Mouse (Mus musculus): ENCODE results near the gene Gm44511. TPM values are rescaled to one million over a fixed set of nuclear protein-coding genes. Genes with fewer than 3 reads are reported as not detected.
A peak's percentile ranks its signal among the peaks of the same experiment; 100 is the strongest.
"Not testable (repeated sequence)": the region's sequence is repeated elsewhere in the genome, so short reads cannot be mapped to it uniquely, and the experiment has no call there.

Gm44511 gene
- total RNA-seq, 1 experiment from 2014 or later = 1.1 TPM

- ATAC-seq (replicated peaks in 1 of 2; ENCODE audit: insufficient read depth in 1 of 2, low FRiP score in 2 of 2, low TSS enrichment in 1 of 2, low read depth in 1 of 2, poor library complexity in 2 of 2, severe bottlenecking in 2 of 2) = no peak
These were observed 37.0 kb downstream of the Gm44511 start, which contains the start of gene Klrb1c for GRCm38 (mm10) chr6:128789115-128789514. Gene Klrb1c, minus strand, starts transcription at chr6:128789215.

GRCm38 (mm10) chr6:128788517-128788916 lies 37.6 kb downstream of the Gm44511 start:
- ATAC-seq (replicated peaks in 1 of 2; ENCODE audit: insufficient read depth in 1 of 2, low FRiP score in 2 of 2, low TSS enrichment in 1 of 2, low read depth in 1 of 2, poor library complexity in 2 of 2, severe bottlenecking in 2 of 2) = no peak; a peak in 1 of 4 replicates

GRCm38 (mm10) chr6:128786396-128786795 lies 39.7 kb downstream of the Gm44511 start:
- ATAC-seq (replicated peaks in 1 of 2; ENCODE audit: insufficient read depth in 1 of 2, low FRiP score in 2 of 2, low TSS enrichment in 1 of 2, low read depth in 1 of 2, poor library complexity in 2 of 2, severe bottlenecking in 2 of 2) = peak; percentile 35 to 40; a peak in 1 of 4 replicates

DNA sequence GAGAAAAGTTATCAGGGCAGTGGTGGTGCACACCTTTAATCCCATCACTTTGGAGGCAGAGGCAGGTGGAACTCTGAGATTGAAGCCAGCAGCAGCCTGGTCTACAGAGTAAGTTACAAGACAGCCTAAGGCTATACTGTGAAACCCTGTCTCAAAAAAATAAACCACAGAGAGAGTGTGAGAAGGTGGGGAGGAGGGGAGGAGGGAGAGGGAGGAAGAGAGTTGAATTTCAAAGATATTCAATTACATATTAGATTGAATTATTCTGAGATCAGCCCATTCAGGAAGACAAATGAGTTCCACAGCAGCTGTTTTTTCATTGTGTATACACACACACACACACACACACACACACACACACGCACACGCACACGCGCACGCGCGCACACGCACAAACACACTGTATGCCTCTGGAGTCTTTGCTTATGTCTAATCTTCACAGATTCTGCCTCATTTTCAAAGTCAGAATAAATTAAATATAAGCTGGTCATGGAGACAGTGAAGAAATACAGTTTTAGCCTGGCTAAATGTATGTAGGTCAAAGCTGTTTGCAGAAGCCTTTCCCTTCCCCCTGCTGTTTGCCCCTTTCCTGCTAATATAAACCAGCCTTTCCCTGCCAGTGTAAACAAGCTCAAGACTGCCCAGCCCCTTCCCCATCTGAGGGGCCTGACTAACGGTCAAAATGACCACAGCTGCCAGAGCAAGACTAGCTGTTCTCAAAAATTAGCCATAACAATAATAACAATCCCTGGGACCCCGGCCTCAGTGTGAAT lies 56.4 kb downstream of the Gm44511 start:
- no peak for ATAC-seq (replicated peaks in 1 of 2; ENCODE audit: insufficient read depth in 1 of 2, low FRiP score in 2 of 2, low TSS enrichment in 1 of 2, low read depth in 1 of 2, poor library complexity in 2 of 2, severe bottlenecking in 2 of 2)

GRCm38 (mm10) chr6:128768047-128768446 lies 58.1 kb downstream of the Gm44511 start:
- ATAC-seq (replicated peaks in 1 of 2; ENCODE audit: insufficient read depth in 1 of 2, low FRiP score in 2 of 2, low TSS enrichment in 1 of 2, low read depth in 1 of 2, poor library complexity in 2 of 2, severe bottlenecking in 2 of 2) = no peak

GRCm38 (mm10) chr6:128766486-128767254 lies 59.4 kb downstream of the Gm44511 start:
- ATAC-seq (replicated peaks in 1 of 2; ENCODE audit: insufficient read depth in 1 of 2, low FRiP score in 2 of 2, low TSS enrichment in 1 of 2, low read depth in 1 of 2, poor library complexity in 2 of 2, severe bottlenecking in 2 of 2) = peak; percentile 75 to 84

- ATAC-seq (replicated peaks in 1 of 2; ENCODE audit: insufficient read depth in 1 of 2, low FRiP score in 2 of 2, low TSS enrichment in 1 of 2, low read depth in 1 of 2, poor library complexity in 2 of 2, severe bottlenecking in 2 of 2) = no peak
These were observed 60.9 kb downstream of the Gm44511 start for GRCm38 (mm10) chr6:128765211-128765610.

- no peak for ATAC-seq (replicated peaks in 1 of 2; ENCODE audit: insufficient read depth in 1 of 2, low FRiP score in 2 of 2, low TSS enrichment in 1 of 2, low read depth in 1 of 2, poor library complexity in 2 of 2, severe bottlenecking in 2 of 2)
These were observed 61.5 kb downstream of the Gm44511 start for GRCm38 (mm10) chr6:128764598-128764997.

DNA sequence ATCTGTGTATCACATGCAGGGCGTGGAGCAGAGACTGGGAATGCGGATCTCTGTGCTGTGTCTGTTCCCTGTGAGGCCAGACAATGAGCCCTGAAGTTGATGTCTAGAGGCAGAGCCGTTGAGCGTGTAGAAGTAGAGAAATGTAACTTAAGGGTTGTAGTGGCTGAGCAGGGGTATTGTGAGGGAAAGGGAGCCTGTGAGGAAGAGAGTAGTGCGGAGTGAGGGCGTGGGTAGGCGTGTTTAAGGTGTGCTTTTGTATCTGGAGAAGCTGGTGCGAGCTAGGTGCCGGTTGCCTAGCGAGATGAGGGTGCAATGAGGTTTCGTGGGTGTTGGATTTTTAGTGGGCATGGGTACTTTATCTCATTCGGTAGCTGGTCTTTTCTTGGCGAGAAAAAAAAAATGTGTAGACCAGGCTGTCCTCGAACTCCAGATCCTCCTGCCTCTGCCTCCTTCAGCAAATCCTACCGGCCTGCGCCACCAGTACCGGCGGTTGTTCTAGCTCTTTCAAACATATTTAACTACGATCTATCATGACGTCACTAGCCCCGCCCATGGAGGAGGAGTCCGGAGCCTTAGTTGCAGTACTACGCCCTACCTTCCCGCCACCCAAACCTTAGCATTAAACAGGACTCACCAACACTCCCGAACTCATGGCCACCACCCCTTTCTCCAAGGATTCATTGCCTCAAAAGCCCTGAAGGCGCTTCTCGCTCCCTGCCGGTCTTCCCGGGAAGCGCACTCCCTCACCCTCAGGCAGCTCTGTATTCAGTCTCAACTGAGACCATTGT lies 62.2 kb downstream of the Gm44511 start:
- ATAC-seq (replicated peaks in 1 of 2; ENCODE audit: insufficient read depth in 1 of 2, low FRiP score in 2 of 2, low TSS enrichment in 1 of 2, low read depth in 1 of 2, poor library complexity in 2 of 2, severe bottlenecking in 2 of 2) = peak; percentile 73 to 75

- not testable (repeated sequence) for ATAC-seq (replicated peaks in 1 of 2; ENCODE audit: insufficient read depth in 1 of 2, low FRiP score in 2 of 2, low TSS enrichment in 1 of 2, low read depth in 1 of 2, poor library complexity in 2 of 2, severe bottlenecking in 2 of 2)
These were observed 63.0 kb downstream of the Gm44511 start for GRCm38 (mm10) chr6:128762892-128763670.

- ATAC-seq (replicated peaks in 1 of 2; ENCODE audit: insufficient read depth in 1 of 2, low FRiP score in 2 of 2, low TSS enrichment in 1 of 2, low read depth in 1 of 2, poor library complexity in 2 of 2, severe bottlenecking in 2 of 2) = no peak
These were observed 65.0 kb downstream of the Gm44511 start for GRCm38 (mm10) chr6:128761144-128761540.

DNA sequence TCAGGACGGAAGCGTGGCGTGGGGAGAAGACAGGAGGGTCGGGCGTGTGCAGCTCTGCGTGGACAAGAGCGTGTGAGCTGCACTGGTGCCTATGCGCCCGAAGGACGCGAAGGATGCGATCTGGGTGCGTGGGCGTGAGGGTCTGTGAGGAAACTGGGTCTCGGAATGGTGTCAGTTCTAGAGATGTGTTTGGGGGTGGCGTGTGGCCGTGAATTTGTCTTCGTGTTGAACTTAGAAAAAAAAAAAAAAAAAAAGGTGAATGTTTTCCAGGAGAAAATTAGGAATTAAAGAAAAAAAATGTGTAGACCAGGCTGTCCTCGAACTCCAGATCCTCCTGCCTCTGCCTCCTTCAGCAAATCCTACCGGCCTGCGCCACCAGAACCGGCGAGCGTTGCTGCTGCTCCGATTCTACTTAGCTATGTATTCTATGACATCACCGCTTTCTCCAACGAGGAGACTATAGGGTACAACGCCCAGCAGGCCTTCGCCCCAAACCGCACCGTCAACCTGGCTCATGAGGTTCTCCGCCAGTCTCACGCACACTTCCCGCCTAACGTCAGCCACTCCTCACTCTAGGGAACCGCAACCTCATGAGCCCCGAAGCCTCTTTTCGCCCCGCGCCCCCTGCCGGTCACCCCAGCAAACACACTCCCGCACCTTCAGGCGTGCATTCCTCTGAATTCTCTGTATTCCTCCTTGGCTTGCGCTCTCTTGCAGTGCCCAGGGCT lies 65.5 kb downstream of the Gm44511 start:
- ATAC-seq (replicated peaks in 1 of 2; ENCODE audit: insufficient read depth in 1 of 2, low FRiP score in 2 of 2, low TSS enrichment in 1 of 2, low read depth in 1 of 2, poor library complexity in 2 of 2, severe bottlenecking in 2 of 2) = peak; percentile 75

- ATAC-seq (replicated peaks in 1 of 2; ENCODE audit: insufficient read depth in 1 of 2, low FRiP score in 2 of 2, low TSS enrichment in 1 of 2, low read depth in 1 of 2, poor library complexity in 2 of 2, severe bottlenecking in 2 of 2) = peak; percentile 1 to 40; a peak in 2 of 4 replicates
These were observed 66.1 kb downstream of the Gm44511 start for GRCm38 (mm10) chr6:128760016-128760415.

- ATAC-seq (replicated peaks in 1 of 2; ENCODE audit: insufficient read depth in 1 of 2, low FRiP score in 2 of 2, low TSS enrichment in 1 of 2, low read depth in 1 of 2, poor library complexity in 2 of 2, severe bottlenecking in 2 of 2) = no peak
These were observed 66.7 kb downstream of the Gm44511 start for GRCm38 (mm10) chr6:128759221-128759950.

DNA sequence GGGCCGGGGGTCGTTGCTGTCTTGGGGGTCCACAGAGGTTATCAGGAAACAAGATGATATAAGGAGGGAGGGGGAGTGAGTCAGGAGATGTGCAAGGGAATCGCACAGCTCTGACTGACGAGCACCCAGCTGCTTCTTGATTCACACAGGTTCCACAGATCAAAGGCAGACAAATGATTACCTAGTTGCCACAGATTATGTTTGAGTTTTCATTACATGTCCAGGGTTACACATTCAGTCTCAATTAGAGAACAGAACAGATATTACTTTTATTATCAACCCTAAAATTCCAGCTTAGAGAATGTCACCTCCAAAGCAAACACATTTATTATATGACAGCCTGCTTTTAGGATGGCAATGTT lies 70.7 kb downstream of the Gm44511 start:
- not testable (repeated sequence) for ATAC-seq (replicated peaks in 1 of 2; ENCODE audit: insufficient read depth in 1 of 2, low FRiP score in 2 of 2, low TSS enrichment in 1 of 2, low read depth in 1 of 2, poor library complexity in 2 of 2, severe bottlenecking in 2 of 2)
